Mouse (Mus musculus) liver, postnatal 0 days (tissue): ENCODE measurements around the gene Fpgs.

Experiments
- CTCF ChIP-seq: sonication (generic); IDR thresholded peaks from 2 replicates; pipeline ENCODE4 v1.5.1; 2016; ENCODE audit warnings: antibody characterized with exemption, low read depth
- EP300 ChIP-seq: IDR thresholded peaks from 2 replicates; pipeline ENCODE4 v1.6.1; 2016; ENCODE audit warnings: antibody characterized with exemption, low read depth, mild to moderate bottlenecking

GRCm38 (mm10) chr2:32665345-32665744 is 38.6 kb downstream of the Fpgs start:
- TF ChIP-seq EP300 (no peak), CTCF (no peak)
